In the genomic region with DNA sequence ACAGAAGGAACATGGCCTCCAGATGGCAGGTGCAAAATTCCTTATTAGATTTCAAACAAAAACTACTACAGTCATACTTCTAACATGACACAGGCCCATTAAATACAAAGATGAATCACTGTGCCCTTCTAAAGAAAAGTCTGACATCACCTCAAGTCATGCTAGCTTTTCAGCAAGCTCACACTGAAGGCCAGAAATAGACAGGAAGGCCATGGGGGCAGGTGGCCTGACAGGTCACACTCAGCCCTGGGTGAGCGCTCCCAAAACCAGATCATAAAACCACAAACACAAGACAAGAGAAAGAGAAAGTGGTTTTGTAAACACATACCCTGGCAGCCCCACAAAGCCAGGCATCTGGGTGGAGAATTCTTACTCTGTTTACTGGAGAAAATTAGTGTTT, we compare ENCODE assay signal across 11 mouse cellular contexts. TPM values are rescaled to one million over a fixed set of nuclear protein-coding genes. Genes with fewer than 3 reads are reported as not detected.
DNase-seq lines count a peak whose midpoint lies in the region; ATAC-seq lines count a peak whose summit lies in the region.
"Had no signal": no experiment of that assay in that cellular context is flagged by ENCODE, and none has a peak within 500 bp of the region (broad histone marks: within the 10 kb centered on the region; RNA-seq: fewer than 3 reads in every experiment).

No protein-coding gene starts in this region.

- DNase-seq in heart, postnatal 36 days, result no peak
- DNase-seq in CD4-positive helper T cell, adult 2 months (ENCODE audit: low read depth, low spot score), result peak; percentile 15
- peak; percentile 48 for DNase-seq in adrenal gland, postnatal 10 days
- no peak for DNase-seq in left cerebral cortex, postnatal 10 days (ENCODE audit: extremely low spot score in 1 of 2, low spot score in 2 of 2)
- DNase-seq in lung, postnatal 10 days, result no peak
- no peak for DNase-seq in hindbrain, embryonic 11.5 days (ENCODE audit: low spot score)
- DNase-seq: cerebellum, adult 2 months; right cerebral cortex, postnatal 14 days had no signal

- ATAC-seq in heart, embryonic 15.5 days (replicated peaks; ENCODE audit: insufficient number of reproducible peaks, insufficient read depth, low FRiP score, low read depth), result no peak
- ATAC-seq in megakaryocyte progenitor cell, adult 5-6 weeks (replicated peaks; ENCODE audit: poor library complexity), result peak; percentile 39
- no peak for ATAC-seq in hindbrain, embryonic 11.5 days (ENCODE audit: low FRiP score)

- H3K27me3 ChIP-seq in heart, embryonic 15.5 days, result no peaks in the 10 kb centered on the region
- no peaks in the 10 kb centered on the region for H3K27me3 ChIP-seq in hindbrain, embryonic 11.5 days (ENCODE audit: control insufficient read depth, insufficient read depth, low read length)
- H3K27me3 ChIP-seq: kidney, embryonic 15.5 days had no signal

- intact Hi-C loops in heart, postnatal 36 days (cut with DNase I), result no loop called here
- intact Hi-C loops in left cerebral cortex, postnatal 10 days (cut with DNase I), result no loop called here

- H3K27ac ChIP-seq in heart, embryonic 15.5 days, result peak overlapping the region; percentile 44
- no peak overlapping the region for H3K27ac ChIP-seq in hindbrain, embryonic 11.5 days (ENCODE audit: low read depth, low read length)
- H3K27ac ChIP-seq: kidney, embryonic 15.5 days had no signal

- peaks cover 8% of the 10 kb centered on the region; the same call in 1 of the 2 replicates for H3K4me1 ChIP-seq in heart, embryonic 15.5 days (replicated peaks)
- H3K4me1 ChIP-seq in hindbrain, embryonic 11.5 days (replicated peaks; ENCODE audit: control insufficient read depth, insufficient read depth, low read length), result no peaks in the 10 kb centered on the region

- H3K9me3 ChIP-seq in heart, embryonic 15.5 days (replicated peaks), result no peaks in the 10 kb centered on the region
- no peaks in the 10 kb centered on the region for H3K9me3 ChIP-seq in hindbrain, embryonic 11.5 days (ENCODE audit: control insufficient read depth, low read length)
- H3K9me3 ChIP-seq: kidney, embryonic 15.5 days had no signal

- peaks cover 13% of the 10 kb centered on the region; the same call in 1 of the 2 replicates for H3K36me3 ChIP-seq in heart, embryonic 15.5 days
- H3K36me3 ChIP-seq in hindbrain, embryonic 11.5 days (ENCODE audit: control insufficient read depth, insufficient read depth, low read length), result no peaks in the 10 kb centered on the region

- H3K9ac ChIP-seq in heart, embryonic 15.5 days, result no peak overlapping the region
- H3K9ac ChIP-seq in hindbrain, embryonic 11.5 days (ENCODE audit: low read depth, low read length), result no peak overlapping the region
- H3K9ac ChIP-seq: kidney, embryonic 15.5 days had no signal

- H3K4me3 ChIP-seq in heart, embryonic 15.5 days, result no peak overlapping the region
- no peak overlapping the region for H3K4me3 ChIP-seq in hindbrain, embryonic 11.5 days (ENCODE audit: low read depth, low read length)
- H3K4me3 ChIP-seq: kidney, embryonic 15.5 days had no signal

- no peak overlapping the region for H3K4me2 ChIP-seq in heart, embryonic 15.5 days
- H3K4me2 ChIP-seq in hindbrain, embryonic 11.5 days (replicated peaks; ENCODE audit: low read depth, low read length), result no peak overlapping the region
- H3K4me2 ChIP-seq: kidney, embryonic 15.5 days had no signal

- WGBS in heart, embryonic 15.5 days, result 48% methylated on average over 1 of the region's 1 CpGs
- 89% methylated on average over 1 of the region's 1 CpGs for WGBS in hindbrain, embryonic 11.5 days

RNA-seq across cellular contexts. Expression of a gene that starts 32.3 kb away (rescaled TPM):
- 50.5 and 58.4 TPM in 2 replicates for polyA plus RNA-seq in heart, embryonic 15.5 days (2015; fragmentation: Nextera tagmentation; extraction: Ambion mirVana)
- total RNA-seq in heart, postnatal 36 days (2021), result 100 to 1,000 TPM; 120 to 153 TPM
- total RNA-seq in adrenal gland, postnatal 10 days (2021), result 100 to 1,000 TPM; 100 to 108 TPM
- 15.9 and 21.0 TPM in 2 replicates for total RNA-seq in megakaryocyte progenitor cell, adult 5-6 weeks (2015)
- 9.7 and 10.3 TPM in 2 replicates for total RNA-seq in megakaryocyte progenitor cell, adult 5-6 weeks (2017)
- total RNA-seq in left cerebral cortex, postnatal 10 days (2021), result 10 to 100 TPM; 44.5 to 47.6 TPM
- polyA plus RNA-seq in hindbrain, embryonic 11.5 days (2014; fragmentation: Nextera tagmentation; extraction: Ambion mirVana), result 41.1 and 49.3 TPM in 2 replicates

Comparison
In these comparisons a context has a peak if more than half of its experiments do, and no peak if none do; other contexts are left out.
1. DNase-seq: peak in CD4-positive helper T cell, adult 2 months (single experiment) and adrenal gland, postnatal 10 days (single experiment); none in heart, postnatal 36 days (0 of 2), left cerebral cortex, postnatal 10 days (0 of 2), lung, postnatal 10 days (single experiment) and hindbrain, embryonic 11.5 days (single experiment).